In the genomic region with DNA sequence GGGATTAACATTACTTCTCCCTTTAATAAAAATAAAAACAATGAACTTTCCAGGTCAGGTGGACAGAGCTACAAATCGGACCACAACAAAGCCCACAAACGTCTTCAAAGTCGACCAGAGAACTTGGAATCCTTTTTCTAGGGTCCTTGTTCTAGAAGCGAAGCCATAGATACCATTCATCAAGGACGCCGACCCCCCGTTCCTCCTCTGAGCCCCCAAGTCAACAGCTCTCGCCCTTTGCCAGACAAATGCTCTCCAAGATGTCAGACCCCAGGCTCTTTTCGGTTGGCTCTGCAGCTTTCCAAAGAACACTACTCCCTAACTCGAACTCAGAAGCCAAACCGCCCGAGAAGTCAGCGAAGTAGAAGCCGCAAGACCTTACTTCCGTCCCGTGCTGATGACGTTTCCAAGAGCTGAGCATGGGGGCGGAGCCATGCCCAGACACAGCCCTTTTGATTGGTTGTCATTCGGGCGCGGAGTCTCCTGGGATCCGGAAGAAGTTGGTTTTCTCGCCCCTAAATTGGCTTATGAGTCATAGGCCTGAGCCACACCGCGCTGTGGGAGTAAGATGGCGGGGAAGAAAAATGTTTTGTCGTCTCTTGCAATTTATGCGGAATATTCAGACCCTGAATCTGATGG, we compare ENCODE assay signal across 8 mouse cellular contexts. TPM values are rescaled to one million over a fixed set of nuclear protein-coding genes. Genes with fewer than 3 reads are reported as not detected.
A peak's percentile ranks its signal among the peaks of the same experiment; 100 is the strongest.
DNase-seq lines count a peak whose midpoint lies in the region; ATAC-seq and TF ChIP-seq lines count a peak whose summit lies in the region.

A gene (plus strand): TSS at position 175 of the 639 bp plus-strand sequence.
A gene (minus strand): TSS at position 370 of the 639 bp plus-strand sequence.

- H3K4me3 ChIP-seq in E14TG2a.4 (replicated peaks; ENCODE audit: low read length) = peak within 1 kb of the TSS; percentile 100
- peak within 1 kb of the TSS; percentile 79 for H3K4me3 ChIP-seq in forebrain, embryonic 12.5 days (replicated peaks)
- H3K4me3 ChIP-seq in heart, postnatal 0 days (ENCODE audit: low read depth, low read length) = peak within 1 kb of the TSS; percentile 89
- peak within 1 kb of the TSS; percentile 78 for H3K4me3 ChIP-seq in liver, embryonic 16.5 days (ENCODE audit: low read depth, low read length)
- peak within 1 kb of the TSS; percentile 93 for H3K4me3 ChIP-seq in neural tube, embryonic 13.5 days
- H3K4me3 ChIP-seq in testis, adult 2 months (ENCODE audit: control insufficient read depth, low read depth, low read length) = peak within 1 kb of the TSS; percentile 87

- no peak for TF ChIP-seq CTCF in E14TG2a.4 (conservative IDR thresholded peaks at IDR 0.05; ENCODE audit: low read length)
- TF ChIP-seq CTCF in heart, postnatal 0 days (IDR thresholded peaks at IDR 0.05; ENCODE audit: low read depth) = no peak
- no peak for TF ChIP-seq CTCF in testis, adult 2 months (IDR thresholded peaks at IDR 0.05; ENCODE audit: control insufficient read depth, insufficient read depth, insufficient replicate concordance, low read depth, low read length)

- no peak within 1 kb of the TSS for H3K27ac ChIP-seq in forebrain, embryonic 12.5 days
- peak within 1 kb of the TSS; percentile 59 for H3K27ac ChIP-seq in heart, postnatal 0 days (ENCODE audit: low read depth)
- H3K27ac ChIP-seq in liver, embryonic 16.5 days (ENCODE audit: low read length) = no peak within 1 kb of the TSS
- H3K27ac ChIP-seq in neural tube, embryonic 13.5 days (replicated peaks) = peak within 1 kb of the TSS; percentile 76
- H3K27ac ChIP-seq in testis, adult 2 months (ENCODE audit: control insufficient read depth, insufficient read depth, low read depth, low read length) = peak within 1 kb of the TSS; percentile 82

- DNase-seq in c-Kit-positive CD71-positive TER-119-positive erythroid progenitor cells, embryonic 14.5 days (ENCODE audit: low spot score) = peak; percentile 99
- peak; percentile 98 for DNase-seq in heart, postnatal 0 days (ENCODE audit: low spot score)
- DNase-seq in kidney, postnatal 4 days = peak; percentile 98

- H3K9ac ChIP-seq in forebrain, embryonic 12.5 days = peak within 1 kb of the TSS; percentile 75
- peak within 1 kb of the TSS; percentile 83 for H3K9ac ChIP-seq in heart, postnatal 0 days (replicated peaks; ENCODE audit: low read depth, low read length)
- H3K9ac ChIP-seq in liver, embryonic 16.5 days (ENCODE audit: low read depth, low read length) = peak within 1 kb of the TSS; percentile 73
- peak within 1 kb of the TSS; percentile 86 for H3K9ac ChIP-seq in neural tube, embryonic 13.5 days

- H3K27me3 ChIP-seq in E14TG2a.4 (ENCODE audit: insufficient read depth, low read length) = no peaks in the 10 kb centered on the region
- no peaks in the 10 kb centered on the region for H3K27me3 ChIP-seq in forebrain, embryonic 12.5 days
- H3K27me3 ChIP-seq in heart, postnatal 0 days (ENCODE audit: control insufficient read depth, insufficient read depth, low read length) = no peaks in the 10 kb centered on the region
- no peaks in the 10 kb centered on the region for H3K27me3 ChIP-seq in liver, embryonic 16.5 days (ENCODE audit: control insufficient read depth, insufficient read depth, low read depth, low read length)
- H3K27me3 ChIP-seq in neural tube, embryonic 13.5 days = no peaks in the 10 kb centered on the region
- no peaks in the 10 kb centered on the region for H3K27me3 ChIP-seq in testis, adult 2 months (ENCODE audit: control insufficient read depth, insufficient read depth, low read length)

- WGBS in forebrain, embryonic 12.5 days = under 1% methylated on average over 28 of the region's 28 CpGs
- under 1% methylated on average over 28 of the region's 28 CpGs for WGBS in heart, postnatal 0 days
- under 1% methylated on average over 28 of the region's 28 CpGs for WGBS in liver, embryonic 16.5 days (ENCODE audit: insufficient replicate concordance)
- under 1% methylated on average over 28 of the region's 28 CpGs for WGBS in neural tube, embryonic 13.5 days

- ATAC-seq in forebrain, embryonic 12.5 days (ENCODE audit: low FRiP score) = peak; percentile 99
- peak; percentile 100 for ATAC-seq in heart, postnatal 0 days (ENCODE audit: insufficient read depth, low read depth)
- peak; percentile 99 for ATAC-seq in liver, embryonic 16.5 days (ENCODE audit: low read depth)
- ATAC-seq in neural tube, embryonic 13.5 days (ENCODE audit: low read depth) = peak; percentile 99

- H3K9me3 ChIP-seq in E14TG2a.4 (ENCODE audit: low read length) = no peaks in the 10 kb centered on the region
- no peaks in the 10 kb centered on the region for H3K9me3 ChIP-seq in forebrain, embryonic 12.5 days
- no peaks in the 10 kb centered on the region for H3K9me3 ChIP-seq in heart, postnatal 0 days (replicated peaks; ENCODE audit: control insufficient read depth, low read length)
- no peaks in the 10 kb centered on the region for H3K9me3 ChIP-seq in liver, embryonic 16.5 days (replicated peaks; ENCODE audit: control insufficient read depth, low read length)
- no peaks in the 10 kb centered on the region for H3K9me3 ChIP-seq in neural tube, embryonic 13.5 days

- peaks cover 48% of the 10 kb centered on the region for H3K4me1 ChIP-seq in E14TG2a.4 (replicated peaks; ENCODE audit: low read depth, low read length)
- peaks cover 28% of the 10 kb centered on the region for H3K4me1 ChIP-seq in forebrain, embryonic 12.5 days
- H3K4me1 ChIP-seq in heart, postnatal 0 days (ENCODE audit: control insufficient read depth, insufficient read depth) = peaks cover 17% of the 10 kb centered on the region
- H3K4me1 ChIP-seq in liver, embryonic 16.5 days (ENCODE audit: control insufficient read depth, low read depth, low read length) = peaks cover 19% of the 10 kb centered on the region
- peaks cover 39% of the 10 kb centered on the region for H3K4me1 ChIP-seq in neural tube, embryonic 13.5 days (replicated peaks)
- H3K4me1 ChIP-seq in testis, adult 2 months (ENCODE audit: control insufficient read depth, insufficient read depth, low read length) = peaks cover 6% of the 10 kb centered on the region

- H3K36me3 ChIP-seq in E14TG2a.4 (ENCODE audit: insufficient read depth, low read length) = peaks cover 66% of the 10 kb centered on the region
- peaks cover 43% of the 10 kb centered on the region for H3K36me3 ChIP-seq in forebrain, embryonic 12.5 days (replicated peaks)
- H3K36me3 ChIP-seq in heart, postnatal 0 days (replicated peaks; ENCODE audit: control insufficient read depth, insufficient read depth, low read length) = peaks cover 21% of the 10 kb centered on the region
- H3K36me3 ChIP-seq in liver, embryonic 16.5 days (ENCODE audit: control insufficient read depth, insufficient read depth) = peaks cover 5% of the 10 kb centered on the region; the same call in 1 of the 2 replicates
- peaks cover 47% of the 10 kb centered on the region for H3K36me3 ChIP-seq in neural tube, embryonic 13.5 days
- peaks cover 3% of the 10 kb centered on the region for H3K36me3 ChIP-seq in testis, adult 2 months (ENCODE audit: control insufficient read depth, insufficient read depth, low read length)

- no peak for TF ChIP-seq EP300 in heart, postnatal 0 days (IDR thresholded peaks at IDR 0.05; ENCODE audit: low read depth)

- TF ChIP-seq POLR2A in testis, adult 2 months (IDR thresholded peaks at IDR 0.05; ENCODE audit: control insufficient read depth, low read depth, low read length) = peak; percentile 56; the same call in 1 of the 2 replicates

- peak within 1 kb of the TSS; percentile 94 for H3K4me2 ChIP-seq in forebrain, embryonic 12.5 days
- peak within 1 kb of the TSS; percentile 89 for H3K4me2 ChIP-seq in heart, postnatal 0 days (ENCODE audit: low read depth, low read length)
- peak within 1 kb of the TSS; percentile 88 for H3K4me2 ChIP-seq in liver, embryonic 16.5 days (ENCODE audit: low read depth, low read length)
- peak within 1 kb of the TSS; percentile 98 for H3K4me2 ChIP-seq in neural tube, embryonic 13.5 days

RNA-seq across cellular contexts. Expression of the first gene that starts in this region (rescaled TPM):
- polyA plus RNA-seq in forebrain, embryonic 12.5 days (2016; fragmentation: Nextera tagmentation; extraction: Ambion mirVana) = 56.8 and 61.9 TPM in 2 replicates
- total RNA-seq in heart, postnatal 0 days (2014; rRNA removed; ENCODE audit: low replicate concordance) = 11.7 and 17.9 TPM in 2 replicates
- polyA plus RNA-seq in heart, postnatal 0 days (2015; fragmentation: Nextera tagmentation; extraction: Ambion mirVana) = 19.0 and 19.6 TPM in 2 replicates
- polyA plus RNA-seq in liver, embryonic 16.5 days (2015; fragmentation: Nextera tagmentation; extraction: Ambion mirVana) = 13.6 and 16.2 TPM in 2 replicates
- polyA plus RNA-seq in neural tube, embryonic 13.5 days (2015; fragmentation: Nextera tagmentation; extraction: Ambion mirVana) = 57.7 and 59.4 TPM in 2 replicates
- 20.2 and 20.4 TPM in 2 replicates for polyA plus RNA-seq in testis, adult 2 months (2012; rRNA removed)

RNA-seq across cellular contexts. Expression of the second gene that starts in this region (rescaled TPM):
- 32.5 and 33.4 TPM in 2 replicates for polyA plus RNA-seq in forebrain, embryonic 12.5 days (2016; fragmentation: Nextera tagmentation; extraction: Ambion mirVana)
- 5.4 and 5.8 TPM in 2 replicates for total RNA-seq in heart, postnatal 0 days (2014; rRNA removed; ENCODE audit: low replicate concordance)
- 6.2 and 6.3 TPM in 2 replicates for polyA plus RNA-seq in heart, postnatal 0 days (2015; fragmentation: Nextera tagmentation; extraction: Ambion mirVana)
- polyA plus RNA-seq in liver, embryonic 16.5 days (2015; fragmentation: Nextera tagmentation; extraction: Ambion mirVana) = 7.9 and 8.9 TPM in 2 replicates
- polyA plus RNA-seq in neural tube, embryonic 13.5 days (2015; fragmentation: Nextera tagmentation; extraction: Ambion mirVana) = 22.5 and 23.5 TPM in 2 replicates
- polyA plus RNA-seq in testis, adult 2 months (2012; rRNA removed) = 30.3 and 33.1 TPM in 2 replicates

Comparison
In these comparisons a context has a peak if more than half of its experiments do, and no peak if none do; other contexts are left out.
1. H3K27ac ChIP-seq: peak in heart, postnatal 0 days (single experiment), neural tube, embryonic 13.5 days (single experiment) and testis, adult 2 months (single experiment); none in forebrain, embryonic 12.5 days (single experiment) and liver, embryonic 16.5 days (single experiment).
2. Peak in every context shown above with its lines, with median percentiles within 50 percentile points of each other: H3K4me3 ChIP-seq, DNase-seq, ATAC-seq, H3K4me2 ChIP-seq and H3K9ac ChIP-seq.